Mouse (Mus musculus): ENCODE data around the gene Rspry1.

Gene Rspry1

GRCm38 (mm10) chr8:94601607-94602385 lies at the start of gene Rspry1, which contains the start of gene Fam192a:
TSS of gene Rspry1 (plus strand) at chr8:94601937.
TSS of gene Fam192a (minus strand) at chr8:94601997.
- DNase-seq, result peak; percentile 100

DNA sequence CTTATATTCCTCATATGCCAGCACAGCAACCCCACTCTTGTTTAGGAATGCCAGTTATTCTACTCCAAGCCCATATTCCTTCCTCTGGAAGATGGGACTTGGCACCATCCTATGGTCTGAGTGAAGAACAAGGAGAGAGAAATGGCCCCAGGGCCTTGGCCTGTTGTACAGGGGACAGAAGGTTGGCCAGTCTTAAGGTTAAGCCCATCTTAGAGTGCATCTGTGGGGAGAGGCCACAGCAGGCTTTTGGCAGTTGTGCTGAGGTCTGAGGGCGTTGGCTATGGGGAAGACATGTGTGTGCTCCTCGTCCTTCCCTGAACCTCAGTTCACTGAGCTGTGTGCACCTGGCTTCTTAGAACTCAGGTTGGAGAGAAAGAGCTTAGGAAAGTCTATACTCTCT lies 49.0 kb upstream of the Rspry1 start:
- DNase-seq, result no peak

GRCm38 (mm10) chr8:94557281-94557680 lies 44.5 kb upstream of the Rspry1 start:
- no peak for DNase-seq

DNA sequence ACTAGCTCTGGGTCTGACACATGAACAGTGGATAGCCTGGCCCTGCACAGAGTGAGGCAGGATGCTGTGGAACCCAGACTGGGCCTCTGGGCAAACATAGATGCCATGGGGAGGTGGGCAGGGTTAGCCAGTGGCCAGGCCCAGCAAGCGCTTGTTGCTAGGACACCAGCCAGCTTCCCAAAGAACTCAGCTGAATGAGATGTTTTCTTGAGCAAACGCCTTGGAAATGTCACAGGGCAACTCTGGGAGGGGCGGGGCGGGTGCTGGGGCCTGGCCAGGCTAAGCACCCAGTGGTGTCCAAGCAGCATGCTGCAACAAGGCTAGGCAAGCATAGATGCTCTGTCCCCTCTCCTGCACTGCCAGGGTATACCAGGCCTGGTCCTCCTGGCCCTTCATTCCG lies 40.5 kb upstream of the Rspry1 start:
- peak; percentile 39 for DNase-seq

DNA sequence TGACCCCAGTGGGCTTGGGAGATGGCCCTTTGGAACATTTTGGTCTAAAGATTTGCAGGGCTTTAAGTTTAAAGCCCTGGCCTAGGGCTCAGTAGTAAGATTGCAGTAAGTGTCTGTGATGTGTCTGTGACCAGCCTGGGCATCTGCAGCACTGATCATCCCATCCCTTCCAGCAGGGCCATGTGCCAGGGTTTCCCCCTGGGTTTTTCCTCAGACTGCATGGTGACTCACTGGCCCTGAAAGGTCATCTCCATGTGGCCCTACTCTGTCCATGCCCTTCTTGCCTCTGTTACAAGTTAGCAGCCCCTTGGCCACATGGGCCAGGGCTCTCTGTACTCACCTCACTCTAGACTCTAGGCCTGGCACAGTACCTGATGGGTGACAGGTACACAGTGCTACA lies 37.3 kb upstream of the Rspry1 start:
- no peak for DNase-seq

DNA sequence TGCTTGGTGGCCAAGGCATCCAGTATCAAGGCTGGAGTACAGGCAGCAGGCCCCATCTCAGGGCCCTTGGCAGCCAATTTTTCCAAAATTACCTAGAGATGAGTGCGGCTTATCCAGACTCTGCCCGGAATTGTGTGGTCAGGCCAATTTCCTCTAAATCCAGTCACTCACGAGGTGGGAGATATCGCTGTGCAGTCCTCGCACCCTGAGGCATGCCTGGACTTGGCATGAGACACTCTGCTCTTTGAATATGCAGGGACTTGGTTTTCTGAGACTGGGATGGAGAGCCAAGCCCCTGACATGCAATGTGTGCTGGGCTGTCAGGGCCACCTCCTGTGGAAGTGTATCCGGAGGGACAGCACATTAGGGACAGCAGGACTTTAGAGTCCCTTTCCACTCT lies 35.7 kb upstream of the Rspry1 start:
- no peak for DNase-seq

DNA sequence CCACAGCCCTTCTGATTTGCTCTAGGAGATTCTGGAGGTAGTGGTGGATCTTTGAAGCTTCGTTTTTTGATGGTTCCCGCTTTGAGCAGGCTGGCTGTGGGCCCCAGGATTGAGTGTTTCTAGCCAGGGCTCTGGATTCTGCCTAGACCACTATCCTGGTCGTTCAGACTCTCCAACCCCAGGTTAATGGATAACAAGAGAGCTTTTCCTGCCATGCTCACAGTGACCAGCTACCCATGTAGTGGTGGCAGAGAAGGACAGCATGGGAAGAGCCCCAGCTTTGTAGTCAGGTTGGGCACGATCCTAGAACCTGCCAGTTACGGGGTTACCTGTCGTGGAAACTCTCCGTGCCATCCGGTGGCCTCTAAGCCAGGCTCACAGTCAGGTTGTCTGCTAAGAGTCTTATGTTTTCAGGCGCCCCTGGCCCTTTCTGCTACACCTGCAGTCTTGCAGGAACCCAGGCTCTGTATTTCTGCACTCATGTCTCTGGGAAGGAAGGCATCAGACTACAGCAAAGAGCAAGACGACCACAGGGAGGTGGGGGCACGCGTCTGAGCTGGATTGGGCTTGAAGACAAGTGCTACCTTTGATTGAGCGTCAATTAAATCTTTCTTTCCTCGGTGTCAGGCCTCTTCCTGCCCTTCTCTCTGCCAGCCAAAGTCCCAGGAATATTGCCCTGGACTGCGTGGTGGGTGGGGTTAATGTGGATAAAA lies 35.1 kb upstream of the Rspry1 start:
- DNase-seq, result no peak

DNA sequence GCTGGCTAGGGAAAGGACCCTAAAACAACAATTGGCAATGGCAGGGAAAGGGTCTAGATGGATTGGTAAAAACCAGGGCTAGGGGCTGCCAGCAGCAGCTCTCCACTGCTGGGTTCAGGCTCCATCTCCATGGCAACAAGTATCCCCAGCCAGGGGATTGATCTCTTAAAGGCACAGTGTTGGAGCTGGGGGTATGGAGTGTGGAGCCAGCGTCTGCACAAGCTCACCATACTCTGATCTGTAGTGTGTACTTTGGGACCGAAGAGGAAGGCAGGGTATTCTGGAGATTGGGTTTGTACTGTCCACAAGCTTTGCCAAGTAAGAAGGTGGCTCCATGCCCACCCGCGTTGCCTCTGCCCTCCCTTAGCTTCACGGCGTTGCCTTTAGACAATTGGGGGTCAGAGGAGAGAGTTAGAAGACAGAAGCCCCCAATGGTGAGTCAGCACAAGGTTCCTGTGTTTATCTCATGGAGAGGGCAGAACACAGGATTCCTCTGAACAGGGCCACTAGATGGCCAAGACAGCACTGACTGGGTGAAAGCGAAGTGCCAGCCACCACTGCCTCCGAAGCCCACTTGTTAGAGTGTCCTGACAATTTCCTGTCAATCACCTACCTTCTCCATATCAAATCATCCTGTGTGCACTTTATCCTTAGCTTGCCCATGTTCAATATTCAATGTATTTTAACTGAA lies 34.4 kb upstream of the Rspry1 start:
- no peak for DNase-seq

DNA sequence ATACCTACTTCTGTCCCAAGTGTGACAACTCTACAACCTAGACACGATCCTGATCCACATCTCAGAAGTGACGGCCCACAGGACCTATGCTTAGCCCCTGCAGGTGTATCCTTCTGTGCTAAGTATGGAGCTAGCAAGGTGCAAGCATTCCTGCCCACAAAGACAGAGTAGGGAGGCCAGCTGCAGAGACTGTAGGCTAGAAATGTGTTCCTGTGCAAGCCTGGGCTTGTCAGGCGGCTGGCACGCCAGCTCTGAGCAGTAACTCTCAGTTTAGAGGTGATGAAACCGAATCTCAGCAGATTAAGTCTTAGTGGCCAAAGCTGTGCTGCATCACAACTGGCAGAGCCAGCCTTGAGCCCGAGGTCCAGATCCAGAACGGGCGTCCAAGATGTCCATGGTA lies 33.6 kb upstream of the Rspry1 start:
- DNase-seq, result no peak

DNA sequence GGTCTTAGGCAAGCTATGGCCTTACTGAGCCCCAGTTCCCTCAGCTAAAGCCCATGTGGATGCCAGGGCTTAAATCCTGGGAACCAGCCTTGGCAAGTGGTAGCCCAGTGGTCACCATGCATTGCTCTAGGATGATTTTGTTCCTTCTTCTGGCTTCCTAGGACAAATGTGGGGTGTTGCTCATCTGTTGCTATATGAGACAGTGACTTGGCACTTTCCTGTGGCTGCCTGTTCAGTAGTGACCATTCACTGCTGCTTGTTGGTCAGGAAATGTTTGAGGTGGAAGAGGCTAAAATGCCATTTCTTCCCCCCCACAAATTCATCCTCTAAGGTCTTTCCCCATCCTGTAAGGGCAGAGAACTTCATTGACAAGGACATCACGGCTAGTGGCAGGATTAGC lies 32.3 kb upstream of the Rspry1 start:
- DNase-seq, result no peak

GRCm38 (mm10) chr8:94571896-94572295 lies 29.8 kb upstream of the Rspry1 start:
- no peak for DNase-seq

DNA sequence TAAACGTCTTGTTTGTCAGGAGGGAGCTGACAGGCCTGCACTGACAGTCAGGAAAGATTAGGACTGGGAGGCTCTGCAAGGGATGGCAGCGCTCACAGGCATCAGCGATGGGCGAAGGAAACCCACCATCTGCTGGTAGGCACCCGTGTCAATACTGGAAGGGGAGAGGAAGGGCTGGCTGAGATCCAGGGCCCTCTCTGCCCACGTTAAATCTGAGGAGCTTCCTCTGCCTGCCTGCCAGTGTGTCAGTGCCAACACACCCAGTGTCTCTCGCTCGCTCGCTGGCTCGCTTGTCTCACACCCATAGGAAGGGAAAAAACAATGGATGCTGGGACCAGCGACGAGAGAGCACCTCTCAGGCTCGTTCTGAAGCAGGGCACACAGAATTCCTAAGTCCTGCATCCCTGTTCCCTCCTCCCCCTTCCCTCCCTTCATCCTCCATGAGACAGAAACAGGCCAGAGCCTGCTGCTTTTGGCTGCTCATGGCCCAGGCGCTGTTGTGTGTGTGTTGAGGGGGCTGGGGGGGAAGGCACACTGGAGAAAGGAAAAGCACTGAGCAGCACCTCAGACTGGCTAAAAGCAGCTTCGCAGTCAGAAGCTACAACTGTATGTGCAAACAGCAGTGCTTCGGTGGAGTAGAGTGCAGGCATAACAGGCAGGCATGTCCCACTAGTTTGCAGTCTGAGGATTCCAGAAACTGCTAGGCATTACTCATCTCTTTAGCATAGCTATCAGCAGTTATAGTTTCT lies 27.4 kb upstream of the Rspry1 start:
- peak; percentile 72 for DNase-seq

DNA sequence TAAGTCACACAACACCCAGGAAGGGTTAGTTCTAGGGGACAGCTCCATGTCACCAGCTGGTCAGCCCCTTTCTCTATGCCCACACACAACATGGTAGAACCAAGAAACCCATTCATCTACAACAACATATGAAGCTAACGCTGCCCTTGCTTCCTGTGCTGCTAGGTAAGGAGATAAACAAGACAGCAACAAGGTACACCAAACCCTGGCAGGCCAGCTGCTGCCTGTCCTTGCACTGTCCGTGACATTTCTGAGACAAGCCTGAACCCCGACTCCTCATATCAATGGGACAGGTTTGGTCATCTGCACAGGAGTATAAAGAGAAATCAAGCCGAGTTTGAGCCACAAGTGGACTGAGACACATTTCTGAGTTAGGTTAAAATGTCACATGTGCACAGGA lies 26.6 kb upstream of the Rspry1 start:
- no peak for DNase-seq

- no peak for DNase-seq
Measured at GRCm38 (mm10) chr8:94581820-94582483, 19.8 kb upstream of the Rspry1 start.

- DNase-seq, result no peak
Measured at GRCm38 (mm10) chr8:94582569-94582968, 19.2 kb upstream of the Rspry1 start.

DNA sequence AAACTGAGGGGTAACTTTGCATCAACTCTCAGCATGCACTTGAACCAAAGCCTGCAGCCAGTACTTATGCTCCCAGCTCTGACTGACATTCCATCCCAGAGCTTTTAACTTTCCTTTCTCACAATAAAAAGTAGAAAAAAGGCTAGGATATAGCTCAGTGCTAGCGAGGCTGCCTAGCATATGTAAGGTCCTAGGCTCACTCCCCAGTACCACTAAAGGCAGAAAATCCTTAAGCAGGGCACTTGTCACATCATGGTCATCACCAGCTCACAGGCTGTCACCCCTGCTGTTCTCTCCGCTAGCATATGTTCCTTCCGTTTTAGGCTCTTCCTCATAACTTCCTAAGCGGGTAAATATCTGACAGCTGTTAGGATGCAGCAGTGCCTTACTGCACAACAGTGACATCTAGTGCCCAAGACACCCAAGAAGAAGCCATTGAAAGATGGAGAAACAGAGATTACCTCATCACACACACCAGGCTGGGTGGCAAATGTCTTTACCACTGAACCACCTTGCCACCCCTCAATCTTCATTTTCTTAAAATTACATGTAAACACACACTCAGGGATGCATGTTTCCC lies 17.4 kb upstream of the Rspry1 start:
- no peak for DNase-seq

- DNase-seq, result no peak
Measured at GRCm38 (mm10) chr8:94591691-94592090, 10.0 kb upstream of the Rspry1 start.

DNA sequence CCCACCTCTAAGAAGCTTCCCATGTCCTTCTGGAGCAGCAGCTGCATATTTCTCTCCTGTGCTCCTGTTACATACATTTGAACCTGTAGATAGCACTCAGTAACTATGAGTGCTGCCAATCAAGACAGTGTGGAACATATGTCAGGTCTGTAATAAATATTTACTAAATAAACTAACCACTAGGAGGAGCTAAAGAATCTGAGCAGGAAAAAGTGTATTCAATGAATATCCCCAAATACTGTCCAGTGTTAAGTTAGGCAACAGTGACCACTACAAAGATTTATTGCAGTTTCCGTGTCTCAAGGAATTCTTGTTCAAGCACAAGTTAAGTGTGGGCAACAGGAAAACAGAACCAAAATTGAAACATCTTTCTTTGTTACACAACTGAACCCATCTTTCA lies 7.5 kb upstream of the Rspry1 start:
- no peak for DNase-seq

- no peak for DNase-seq
Measured at GRCm38 (mm10) chr8:94600478-94600877, 1.3 kb upstream of the Rspry1 start.

- DNase-seq, result no peak
Measured at GRCm38 (mm10) chr8:94601034-94601606, 617 bp upstream of the Rspry1 start.

- peak; percentile 35 for DNase-seq
Measured at GRCm38 (mm10) chr8:94602471-94603131, 864 bp downstream of the Rspry1 start.

Measured in cerebellum, adult 11-12 months (tissue).